Mouse (Mus musculus): ENCODE measurements around the gene Dnah7b.

GRCm38 (mm10) chr1:46031993-46032555 lies 34.0 kb upstream of the Dnah7b start:
- TF ChIP-seq SRF (IDR thresholded peaks at IDR 0.05; ENCODE audit: control insufficient read depth, insufficient read length, low read depth) (no peak), POLR2A (IDR thresholded peaks at IDR 0.05; ENCODE audit: insufficient read length, low read depth) (no peak), REST (IDR thresholded peaks at IDR 0.05; ENCODE audit: insufficient read depth, insufficient read length) (no peak), USF1 (IDR thresholded peaks at IDR 0.05; ENCODE audit: low read depth) (no peak), CEBPB (IDR thresholded peaks at IDR 0.05; ENCODE audit: insufficient read depth, poor library complexity, severe bottlenecking) (no peak), POLR2AphosphoS2 (IDR thresholded peaks at IDR 0.05; ENCODE audit: insufficient read length, low read depth) (no peak), MYOD1 (IDR thresholded peaks at IDR 0.05; ENCODE audit: control insufficient read depth in 1 of 3, insufficient read length in 2 of 3, low read depth in 2 of 3) (no peak), TCF12 (IDR thresholded peaks at IDR 0.05; ENCODE audit: insufficient read depth, poor library complexity, severe bottlenecking) (no peak), MAX (IDR thresholded peaks at IDR 0.05; ENCODE audit: low read depth) (no peak), MYOG (IDR thresholded peaks at IDR 0.05; ENCODE audit: control insufficient read depth in 1 of 3, insufficient read depth in 1 of 3, insufficient read length in 2 of 3, low read depth in 2 of 3) (no peak)

All from myocyte (in vitro differentiated cells).